Mouse (Mus musculus) cortical plate, adult 2 months (tissue): ENCODE measurements at regions not wholly inside any gene's neighbourhood (a gene's known extent, or its start where the extent isn't known, plus 50 kb on each side); places are given as distances from the start of the nearest gene placed in this dataset.
"Not testable (repeated sequence)": the region's sequence is repeated elsewhere in the genome, so short reads cannot be mapped to it uniquely, and the experiment has no call there.

Experiments used
- CTCF ChIP-seq: fragments of 200-500 bp; IDR thresholded peaks from 2 replicates; pipeline ENCODE4 v1.5.1; 2011; ENCODE audit warnings: mild to moderate bottlenecking, control low read depth, low read length; ENCODE audit not compliant: insufficient read depth; ENCODE audit errors: extremely low read depth
- POLR2A ChIP-seq: fragments of 200-500 bp; IDR thresholded peaks from 2 replicates; pipeline ENCODE4 v1.6.1; 2011; ENCODE audit warnings: mild to moderate bottlenecking, low read length, control low read depth; ENCODE audit not compliant: insufficient read depth; ENCODE audit errors: extremely low read depth

DNA sequence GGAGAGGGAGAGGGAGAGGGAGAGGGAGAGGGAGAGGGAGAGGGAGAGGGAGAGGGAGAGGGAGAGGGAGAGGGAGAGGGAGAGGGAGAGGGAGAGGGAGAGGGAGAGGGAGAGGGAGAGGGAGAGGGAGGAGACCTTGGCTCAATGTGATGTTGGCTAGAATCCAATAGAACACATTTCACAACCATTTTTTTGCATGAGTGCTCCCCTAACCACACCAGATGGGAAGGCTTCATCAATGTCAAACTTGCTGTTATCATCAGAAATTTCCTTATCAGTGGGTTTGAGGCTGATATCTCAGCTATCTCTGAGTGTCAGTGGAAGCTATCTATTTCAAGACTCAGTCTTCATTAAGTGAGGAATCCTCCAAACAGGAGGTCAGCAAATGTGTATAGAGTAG is 331.0 kb upstream of the Nrsn1 start:
- not testable (repeated sequence) for TF ChIP-seq POLR2A, CTCF
